Mouse (Mus musculus) right cerebral cortex, postnatal 25 days (tissue): ENCODE results near the gene Maml3.

Source experiments
- DNase-seq: peaks from one replicate; pipeline ENCODE4 v3.0.0; 2022

Gene Maml3

DNA sequence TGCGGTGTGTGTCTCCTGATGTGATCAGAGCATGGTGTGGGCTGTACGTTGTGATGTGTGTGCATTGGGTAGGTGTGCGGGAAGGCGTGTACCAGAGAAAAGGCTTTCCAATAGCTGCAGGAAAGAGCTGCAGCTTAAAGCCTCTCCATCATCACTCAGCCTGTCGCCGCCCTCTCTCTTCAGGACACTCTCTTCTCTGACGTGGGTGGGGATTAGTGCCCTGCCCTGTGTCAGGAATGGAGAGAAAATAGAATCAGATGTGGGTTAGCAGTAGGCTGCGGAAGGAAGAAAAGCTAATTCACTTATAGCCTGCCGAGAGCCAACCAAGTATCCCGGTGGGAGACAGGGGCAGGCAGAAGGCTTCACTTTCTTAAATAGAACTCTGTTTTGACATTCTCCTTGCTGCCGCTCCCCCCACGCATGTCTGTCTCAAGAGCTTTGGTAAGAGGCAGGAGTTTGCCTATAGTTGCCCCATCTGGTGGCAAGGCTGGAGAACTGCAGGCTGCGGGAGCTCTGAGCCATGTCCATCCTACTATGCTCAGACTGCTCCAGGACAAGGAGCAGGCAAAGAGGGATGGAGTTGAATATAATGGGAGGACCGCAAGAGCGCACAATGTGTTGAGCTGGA is 456.7 kb downstream of the Maml3 start:
- DNase-seq, result peak; percentile 76

DNA sequence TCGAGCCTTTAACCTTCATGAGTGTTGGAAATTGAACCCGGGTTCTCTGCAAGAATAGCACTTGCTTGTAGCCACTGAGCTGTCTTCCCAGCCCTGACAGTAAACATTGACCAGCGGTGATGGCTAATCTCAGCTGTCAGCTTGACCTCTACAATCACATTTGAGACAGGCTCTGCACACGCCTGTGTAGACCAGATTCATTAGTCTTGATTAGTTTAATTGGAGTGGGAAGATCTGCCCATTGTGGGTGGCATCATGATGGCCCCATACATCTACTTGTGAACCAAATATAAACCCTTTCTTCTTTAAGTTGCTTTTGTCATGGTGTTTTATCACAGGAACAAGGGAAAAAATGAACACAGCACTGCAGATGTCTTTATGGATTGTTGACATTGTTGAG is 457.5 kb downstream of the Maml3 start:
- no peak for DNase-seq

DNA sequence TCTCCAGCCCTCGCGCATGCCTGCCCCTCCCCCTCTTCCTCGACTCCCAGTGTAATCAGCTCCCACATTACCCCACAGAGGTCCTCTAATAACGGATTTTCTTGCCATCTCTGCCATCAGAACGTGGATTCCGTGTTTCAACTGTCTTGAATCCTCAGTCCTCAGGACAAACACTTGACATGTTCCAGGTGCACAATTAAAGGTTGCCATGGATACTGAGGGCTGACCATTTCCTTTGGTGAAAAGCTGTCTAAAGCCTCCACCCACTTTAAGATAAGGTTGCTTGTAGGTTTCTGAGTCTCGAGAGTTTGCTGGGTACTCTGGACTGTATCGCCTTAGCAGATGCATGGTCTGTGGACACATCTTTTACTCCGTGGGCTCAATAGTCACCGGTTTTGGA is 458.6 kb downstream of the Maml3 start:
- no peak for DNase-seq

DNA sequence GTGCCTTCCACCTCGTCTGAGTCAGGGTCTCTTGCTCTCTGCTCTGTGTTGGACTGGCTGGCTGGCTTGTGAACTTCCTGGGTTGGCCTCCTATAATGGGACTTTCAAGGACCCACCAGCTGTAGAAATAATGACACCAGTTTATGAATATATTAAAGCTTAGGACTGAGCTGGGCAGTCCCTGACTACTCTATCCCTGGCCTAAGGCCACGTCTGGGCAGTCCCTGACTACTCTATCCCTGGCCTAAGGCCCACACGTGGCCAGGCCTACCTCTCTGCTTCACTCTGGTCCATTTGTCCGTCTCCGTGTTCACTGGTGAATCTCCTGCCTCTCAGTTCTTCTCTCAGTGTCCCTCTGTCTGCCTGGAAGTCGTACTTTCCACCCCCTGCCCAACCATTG is 459.4 kb downstream of the Maml3 start:
- DNase-seq, result no peak

DNA sequence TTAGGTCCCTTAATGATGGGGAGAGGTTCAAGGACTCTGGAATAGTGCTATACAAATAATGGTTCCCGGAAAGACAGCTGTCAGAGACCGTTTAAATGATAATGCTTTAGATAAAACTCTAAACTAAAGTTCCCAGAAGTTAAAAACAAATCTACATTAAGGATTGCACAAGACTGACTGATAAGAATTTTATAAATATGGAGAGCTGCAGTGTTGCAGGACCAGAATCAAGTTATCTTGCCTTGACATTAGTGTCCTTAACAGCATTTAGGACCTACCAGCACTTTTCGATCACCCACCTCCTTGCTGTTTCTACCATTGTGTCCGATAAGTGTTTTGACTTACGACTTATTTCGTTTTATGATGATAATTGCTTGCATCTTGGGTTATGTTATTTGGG is 466.6 kb downstream of the Maml3 start:
- DNase-seq, result no peak

DNA sequence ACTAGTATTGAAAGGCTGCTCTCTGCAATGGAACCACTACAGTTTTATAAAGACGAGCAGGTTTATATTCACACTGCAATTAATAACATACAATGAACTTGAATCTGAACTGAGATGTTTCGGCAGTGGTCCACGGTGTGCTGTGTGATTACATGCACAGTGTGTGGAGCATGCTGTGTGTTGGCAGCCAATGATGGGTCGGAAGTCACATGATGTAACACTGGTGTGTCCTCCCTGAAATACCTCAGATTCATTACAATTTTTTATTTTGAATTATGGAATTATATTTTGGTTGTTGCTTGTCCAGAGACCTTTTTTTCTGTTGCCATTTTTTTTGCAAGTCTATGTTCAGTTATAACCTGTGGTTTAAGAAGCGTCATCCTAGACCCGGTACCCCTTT is 467.6 kb downstream of the Maml3 start:
- DNase-seq, result no peak

DNA sequence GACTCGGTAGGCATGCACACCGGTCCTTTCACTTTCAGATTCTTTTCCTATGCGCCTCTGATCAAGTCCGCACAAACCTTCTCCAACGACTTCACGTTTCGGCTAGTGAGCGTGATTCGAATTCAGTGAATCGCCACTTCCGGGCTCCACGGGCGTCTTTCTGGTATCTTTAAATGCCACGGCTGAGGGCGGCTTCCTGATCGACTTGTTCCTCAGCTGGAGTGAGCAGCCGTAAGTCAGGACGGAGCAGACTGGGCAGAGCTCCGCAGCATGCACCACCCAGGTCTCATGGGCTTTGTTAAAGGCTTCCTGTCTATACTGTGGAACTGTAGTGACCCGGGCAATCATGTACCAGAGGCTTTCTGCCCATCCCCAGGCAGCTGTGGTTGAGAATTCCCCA is 468.2 kb downstream of the Maml3 start:
- no peak for DNase-seq

DNA sequence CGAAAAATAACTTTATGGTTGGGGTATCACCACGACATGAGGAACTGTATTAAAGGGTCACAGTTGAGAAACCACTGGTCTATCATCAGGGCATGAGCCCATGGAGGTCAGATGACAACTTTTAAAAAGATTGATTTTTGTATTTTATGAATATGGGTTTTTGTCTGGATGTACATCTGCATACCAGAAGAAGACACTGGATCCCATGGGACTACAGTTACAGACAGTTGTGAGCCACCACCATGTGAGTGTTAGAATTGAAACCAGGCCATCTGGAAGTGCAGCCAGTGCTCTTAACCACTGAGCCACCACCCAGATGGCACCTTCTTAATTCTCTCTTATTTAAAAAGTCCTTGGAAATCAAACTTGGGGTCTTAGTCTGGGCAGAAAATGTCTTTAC is 468.9 kb downstream of the Maml3 start:
- DNase-seq, result no peak
